Mouse (Mus musculus) adrenal gland, adult 8-10 months (tissue): ENCODE results near the gene Rin2. TPM values are rescaled to one million over a fixed set of nuclear protein-coding genes. Genes with fewer than 3 reads are reported as not detected.

Source experiments
- DNase-seq: peaks from one replicate; pipeline ENCODE4 v3.0.0; 2022
- total RNA-seq, 4 experiments: library from RNA; stranded (reverse); gene quantifications; 2 replicates each; pipeline ENCODE4 v1.2.4; 2022

Rin2 gene
- total RNA-seq, 4 experiments from 2014 or later, result 24.0 to 37.4 (median 31.6) TPM

- DNase-seq, result no peak
These were observed 60.1 kb downstream of the Rin2 start for GRCm38 (mm10) chr2:145735079-145735478.

GRCm38 (mm10) chr2:145736543-145736942 is 61.5 kb downstream of the Rin2 start:
- no peak for DNase-seq

GRCm38 (mm10) chr2:145737196-145737595 is 62.2 kb downstream of the Rin2 start:
- no peak for DNase-seq

GRCm38 (mm10) chr2:145740729-145741128 is 65.7 kb downstream of the Rin2 start:
- DNase-seq, result no peak

- no peak for DNase-seq
These were observed 68.0 kb downstream of the Rin2 start for GRCm38 (mm10) chr2:145742795-145743710.

GRCm38 (mm10) chr2:145746406-145746805 is 71.4 kb downstream of the Rin2 start:
- DNase-seq, result no peak

GRCm38 (mm10) chr2:145749645-145750044 is 74.6 kb downstream of the Rin2 start:
- no peak for DNase-seq

- DNase-seq, result no peak
These were observed 77.6 kb downstream of the Rin2 start for GRCm38 (mm10) chr2:145752572-145752971.

GRCm38 (mm10) chr2:145753973-145754372 is 79.0 kb downstream of the Rin2 start:
- no peak for DNase-seq

- no peak for DNase-seq
These were observed 81.1 kb downstream of the Rin2 start for GRCm38 (mm10) chr2:145755864-145756822.

GRCm38 (mm10) chr2:145760121-145760520 is 85.1 kb downstream of the Rin2 start:
- DNase-seq, result no peak

- DNase-seq, result no peak
These were observed 86.4 kb downstream of the Rin2 start for GRCm38 (mm10) chr2:145761436-145761835.

- no peak for DNase-seq
These were observed 94.9 kb downstream of the Rin2 start for GRCm38 (mm10) chr2:145769964-145770363.

GRCm38 (mm10) chr2:145770730-145771536 is 95.9 kb downstream of the Rin2 start:
- no peak for DNase-seq

- no peak for DNase-seq
These were observed 108.2 kb downstream of the Rin2 start for GRCm38 (mm10) chr2:145783247-145783646.

- DNase-seq, result no peak
These were observed 109.4 kb downstream of the Rin2 start for GRCm38 (mm10) chr2:145784246-145784935.

GRCm38 (mm10) chr2:145784964-145785363 is 109.9 kb downstream of the Rin2 start:
- no peak for DNase-seq

GRCm38 (mm10) chr2:145785758-145786617 is 111.0 kb downstream of the Rin2 start:
- peak; percentile 37 for DNase-seq

GRCm38 (mm10) chr2:145786618-145786932 is 111.6 kb downstream of the Rin2 start:
- no peak for DNase-seq

- no peak for DNase-seq
These were observed 112.5 kb downstream of the Rin2 start for GRCm38 (mm10) chr2:145787486-145787885.
